Mouse (Mus musculus): ENCODE results near the gene Inhbc. TPM values are rescaled to one million over a fixed set of nuclear protein-coding genes. Genes with fewer than 3 reads are reported as not detected.
A peak's percentile ranks its signal among the peaks of the same experiment; 100 is the strongest.

The Inhbc gene
- total RNA-seq, 2 experiments from 2014 or later, result not detected

DNA sequence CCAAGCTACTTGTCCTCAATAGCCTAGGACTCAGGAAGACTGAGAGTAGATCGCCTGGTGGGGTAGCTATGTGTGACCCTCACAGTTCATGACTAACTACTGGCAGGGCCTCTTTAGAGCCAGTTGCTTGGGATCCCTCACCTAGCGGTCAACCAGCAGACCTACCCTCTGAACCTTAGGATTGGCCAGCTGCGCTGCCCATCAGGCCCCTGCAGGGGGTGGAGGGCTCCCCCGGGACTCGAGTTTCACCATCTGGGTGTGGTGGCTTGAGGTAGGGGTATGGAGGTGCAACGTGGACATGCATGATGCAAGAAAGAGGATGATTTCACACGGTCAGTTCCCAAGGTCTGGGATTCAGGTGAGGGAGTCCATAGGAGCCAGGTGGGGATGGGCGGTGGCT lies 18.5 kb downstream of the Inhbc start:
- DNase-seq, result no peak

DNA sequence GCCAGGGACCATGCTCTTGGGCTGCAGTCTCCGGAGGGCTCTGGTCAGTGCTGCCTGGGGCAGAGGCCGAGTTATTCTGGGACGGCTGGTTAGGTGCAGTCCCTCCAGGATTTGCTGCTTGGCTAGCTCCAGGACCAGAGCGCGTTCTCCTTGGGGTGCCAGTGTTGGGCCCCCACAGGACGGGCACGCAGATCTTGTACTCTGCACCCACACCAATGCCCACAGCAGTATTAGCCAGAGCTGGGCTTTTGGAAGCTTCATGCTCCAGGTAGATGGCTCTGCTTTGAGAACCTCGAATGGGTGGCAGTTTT lies 19.0 kb downstream of the Inhbc start:
- no peak for DNase-seq

DNA sequence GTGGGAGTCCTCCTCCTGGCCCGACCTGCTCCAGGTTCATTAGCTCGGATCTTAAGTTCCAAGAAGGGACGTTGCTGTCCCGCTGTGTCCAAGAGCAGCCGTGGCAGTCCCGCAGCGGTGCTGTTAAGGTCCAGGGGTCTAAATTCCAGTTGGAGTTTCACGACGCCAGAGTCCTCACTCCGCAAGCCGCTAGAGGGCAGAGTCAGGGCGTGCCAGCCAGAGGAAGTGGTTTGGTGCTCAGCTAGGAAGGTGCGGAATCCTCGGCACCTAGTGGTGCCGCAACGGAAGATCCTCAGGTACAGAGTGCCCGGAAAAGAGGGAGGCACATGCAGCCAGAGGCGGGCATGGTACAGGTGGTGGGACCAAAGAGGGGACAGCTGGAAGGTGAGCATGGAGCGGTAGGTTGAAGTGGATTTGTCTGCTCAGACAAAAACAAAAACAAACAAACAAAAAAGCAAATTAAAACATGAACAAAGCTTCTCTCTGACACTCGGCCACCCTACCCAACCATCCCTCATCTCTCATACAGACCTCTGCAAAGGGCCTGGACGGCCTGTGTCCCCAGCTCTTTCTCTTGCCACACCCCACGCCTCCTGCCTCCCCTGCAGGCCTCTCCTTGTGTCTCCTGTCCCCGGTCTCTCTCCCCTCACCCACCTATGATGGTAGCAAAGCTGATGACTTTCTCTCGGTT lies 19.5 kb downstream of the Inhbc start:
- DNase-seq, result peak; percentile 48

DNA sequence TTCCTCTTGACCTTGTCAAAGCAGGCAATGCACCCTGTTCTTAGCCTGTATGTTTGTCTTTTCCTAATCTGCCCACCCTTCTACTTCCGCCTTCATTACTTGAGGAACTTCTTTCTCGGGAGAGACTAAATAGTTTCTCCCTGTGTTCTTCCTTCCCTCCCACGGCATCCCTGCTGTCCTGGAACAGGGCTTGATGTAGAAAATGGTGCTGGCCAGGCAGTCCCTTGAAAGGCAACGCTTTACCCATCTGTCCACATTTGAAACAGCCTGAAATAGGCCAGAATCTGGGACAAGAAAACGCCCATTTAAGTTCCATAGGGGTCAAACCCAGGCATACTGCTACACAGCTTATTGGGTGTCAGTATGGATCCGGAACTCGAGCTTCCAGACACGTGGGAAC lies 20.4 kb downstream of the Inhbc start:
- no peak for DNase-seq

DNA sequence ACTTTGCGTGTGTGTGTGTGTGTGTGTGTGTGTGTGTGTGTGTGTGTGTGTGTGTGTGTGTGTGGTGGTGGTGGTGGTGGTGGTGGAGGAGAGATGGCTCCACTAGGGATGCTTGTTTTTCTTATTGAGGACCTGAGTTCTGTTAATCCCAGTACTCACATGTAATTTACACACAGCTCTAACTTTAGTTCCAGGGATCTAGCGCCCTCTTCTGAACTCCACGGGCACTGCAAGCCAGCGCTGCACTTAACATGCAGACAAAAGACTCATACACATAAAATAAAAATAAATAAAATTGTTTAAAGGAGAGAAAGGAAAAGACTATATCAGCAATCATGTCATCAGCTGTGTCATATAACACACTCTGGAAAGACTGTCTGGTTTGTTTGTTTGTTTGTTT lies 21.3 kb downstream of the Inhbc start:
- DNase-seq, result no peak

DNA sequence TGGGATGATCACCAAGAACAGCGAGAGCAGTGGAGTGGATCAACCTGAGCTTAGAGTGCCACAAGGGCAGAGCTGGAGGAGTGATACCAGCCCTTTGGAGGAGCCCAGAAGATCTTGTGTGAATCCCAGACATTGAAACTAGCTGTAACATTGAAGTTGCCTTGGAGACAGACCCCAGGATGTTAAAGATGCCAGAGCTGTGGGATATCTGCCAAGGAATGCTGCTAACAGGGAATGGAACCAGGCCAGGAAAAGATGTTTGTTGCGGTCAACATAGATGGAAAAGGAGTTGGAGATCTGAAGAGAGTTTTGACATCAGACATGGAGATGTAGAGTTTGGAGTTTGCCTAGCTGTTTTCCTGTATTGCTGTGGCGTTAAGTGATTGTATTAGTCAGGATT lies 24.1 kb downstream of the Inhbc start:
- DNase-seq, result no peak

DNA sequence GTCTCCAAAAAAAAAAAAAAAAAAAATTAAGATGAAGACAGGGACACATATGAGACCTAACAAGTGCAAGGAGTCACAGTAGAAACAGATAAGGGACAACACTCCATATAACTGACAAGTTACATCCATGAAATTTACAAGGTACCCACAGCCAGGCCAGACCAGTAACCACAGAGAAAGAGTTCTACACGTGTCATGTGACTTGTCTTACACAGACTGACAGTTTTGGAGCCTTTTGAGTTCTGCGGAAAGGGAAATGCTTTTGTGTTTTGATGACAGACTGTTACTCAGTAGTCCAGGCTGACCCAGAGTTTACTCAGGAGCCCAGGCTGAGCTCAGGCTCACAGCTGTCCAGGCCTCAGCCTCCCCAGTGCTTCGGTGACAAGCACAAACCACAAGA lies 27.2 kb downstream of the Inhbc start:
- no peak for DNase-seq

DNA sequence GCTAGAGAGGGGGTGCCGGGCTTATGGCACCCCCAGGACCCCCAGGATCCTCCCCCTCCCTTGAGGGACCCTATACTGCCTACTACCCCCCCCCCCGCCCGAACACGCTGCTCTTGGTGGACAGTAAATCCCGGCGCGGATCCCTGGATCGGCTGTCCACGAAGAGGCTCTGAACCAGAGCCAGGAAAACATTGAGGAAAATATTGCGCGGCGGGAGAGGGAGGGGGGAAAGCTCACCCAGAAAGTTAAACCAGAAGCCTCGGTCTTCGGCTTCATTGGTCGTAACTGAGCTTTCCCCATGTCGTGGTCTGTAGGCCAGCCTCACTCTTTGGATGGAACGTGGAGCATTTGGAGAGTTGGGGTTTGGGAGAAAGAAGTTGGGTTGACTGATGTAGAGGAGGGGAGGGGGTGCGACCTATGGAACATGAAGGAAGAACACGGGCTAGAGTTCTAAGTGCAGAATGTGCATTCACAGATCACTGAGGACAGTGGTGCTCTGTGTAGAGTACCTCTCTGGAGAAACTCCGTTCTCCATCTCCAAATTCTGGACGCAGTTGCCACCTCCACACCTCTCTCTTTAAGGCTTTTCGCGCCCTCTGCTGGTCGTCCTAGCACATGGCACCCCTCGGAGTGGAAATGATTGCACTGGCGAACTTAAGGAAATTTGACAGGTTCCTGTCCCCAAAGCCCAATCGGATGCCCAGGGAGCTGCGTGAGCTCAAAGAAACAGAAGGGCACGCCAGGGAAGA lies 28.2 kb downstream of the Inhbc start, which contains the start of gene Gli1:
Gli1 (minus strand) TSS at position 84 of the 749 bp plus-strand sequence.
- DNase-seq, result peak; percentile 73

DNA sequence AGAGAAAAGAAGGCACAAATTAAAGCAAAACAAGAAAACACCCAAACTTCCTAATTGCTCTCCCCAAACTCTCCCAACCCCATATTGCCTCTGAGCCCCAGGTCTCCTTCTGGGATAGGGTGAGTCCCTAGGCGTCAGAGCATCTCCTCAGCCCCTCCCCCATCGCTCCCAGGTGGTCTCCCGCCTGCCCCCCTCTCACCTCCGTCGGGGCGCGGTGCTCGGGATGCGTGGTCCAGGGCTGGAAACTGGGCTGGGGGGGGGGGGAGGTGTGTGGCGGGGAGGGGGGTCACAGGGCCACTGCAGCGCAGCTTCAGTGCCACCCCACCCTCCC lies 28.9 kb downstream of the Inhbc start:
- DNase-seq, result no peak

DNA sequence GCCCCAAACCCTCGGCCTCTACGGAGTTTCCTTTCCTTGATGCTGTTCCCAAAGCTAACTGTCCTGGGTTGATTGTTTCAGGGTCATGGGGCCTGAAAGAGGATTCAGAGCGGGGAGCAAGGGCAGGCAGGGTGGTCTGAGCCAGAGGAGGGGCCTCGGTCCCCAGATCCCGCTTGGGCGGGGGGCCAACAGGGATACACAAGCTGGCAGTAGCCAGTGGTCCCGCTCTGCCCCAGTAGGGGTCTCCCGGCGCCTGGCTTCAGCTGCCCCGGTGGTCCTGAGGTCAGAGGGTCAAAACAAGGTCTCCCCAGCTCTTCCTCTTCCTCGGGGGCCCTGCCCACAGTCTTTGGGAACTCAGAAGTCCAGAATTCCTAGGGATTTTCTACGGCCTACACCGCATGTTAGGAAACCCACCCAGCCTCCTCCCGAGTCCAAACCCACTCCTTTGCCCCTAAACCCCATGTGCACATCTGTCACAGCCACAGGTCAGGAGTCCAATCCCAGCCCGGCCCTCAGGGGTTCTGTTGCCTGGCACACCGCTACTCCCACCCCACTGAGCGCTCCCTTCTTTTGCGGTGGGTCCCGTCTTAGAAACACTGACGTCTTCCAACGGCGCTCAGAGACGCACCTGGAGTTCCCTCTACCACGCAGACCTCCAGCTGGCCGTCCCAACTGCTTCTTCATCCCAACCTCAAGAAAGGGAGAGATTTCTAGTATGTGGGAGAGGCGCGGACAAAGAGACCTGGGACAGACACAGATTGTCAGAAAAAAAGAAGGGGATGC lies 29.5 kb downstream of the Inhbc start:
- no peak for DNase-seq

DNA sequence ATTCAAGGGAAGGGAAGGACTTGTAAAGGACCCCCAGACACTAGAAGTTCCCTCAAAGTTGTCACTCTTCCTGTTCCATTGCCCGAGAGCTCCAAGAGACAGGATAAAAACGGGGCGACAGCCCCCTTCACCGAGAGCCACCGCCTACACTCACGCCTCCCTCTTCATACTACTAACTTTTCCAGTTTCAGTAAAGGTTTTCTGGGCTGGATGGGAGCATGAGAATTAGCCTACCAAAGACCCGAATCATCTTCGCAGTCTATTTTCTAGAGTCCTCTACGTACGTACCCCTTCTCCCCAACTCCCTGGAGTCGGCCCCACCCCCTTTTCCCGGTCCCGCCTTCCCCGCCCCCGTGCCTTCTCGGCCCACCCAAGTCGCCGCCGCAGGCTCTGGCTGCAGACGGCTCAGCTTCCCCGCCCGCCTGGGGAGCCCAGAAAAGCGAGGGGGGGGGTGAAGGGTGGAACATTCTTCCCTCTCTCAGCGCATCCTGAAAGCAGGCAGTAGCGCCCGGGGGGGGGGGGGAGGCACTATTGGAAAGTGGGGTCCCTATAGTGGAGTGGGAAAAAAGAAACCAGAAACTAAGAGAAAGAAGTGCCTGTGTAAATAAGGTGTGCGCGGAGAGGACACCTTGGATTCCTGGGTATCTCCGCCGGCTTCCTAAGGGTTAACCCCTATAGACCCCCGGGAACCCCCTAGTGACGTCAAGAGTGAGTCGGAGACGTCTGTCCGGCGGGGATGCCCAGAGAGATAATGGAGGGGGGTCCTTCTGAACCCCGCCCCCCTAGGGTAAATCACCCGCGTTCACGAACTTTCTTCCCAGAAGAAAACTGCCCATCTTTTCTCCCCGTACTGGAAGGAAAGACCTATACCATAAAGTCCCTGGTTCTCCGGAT lies 30.3 kb downstream of the Inhbc start:
- DNase-seq, result peak; percentile 73

DNA sequence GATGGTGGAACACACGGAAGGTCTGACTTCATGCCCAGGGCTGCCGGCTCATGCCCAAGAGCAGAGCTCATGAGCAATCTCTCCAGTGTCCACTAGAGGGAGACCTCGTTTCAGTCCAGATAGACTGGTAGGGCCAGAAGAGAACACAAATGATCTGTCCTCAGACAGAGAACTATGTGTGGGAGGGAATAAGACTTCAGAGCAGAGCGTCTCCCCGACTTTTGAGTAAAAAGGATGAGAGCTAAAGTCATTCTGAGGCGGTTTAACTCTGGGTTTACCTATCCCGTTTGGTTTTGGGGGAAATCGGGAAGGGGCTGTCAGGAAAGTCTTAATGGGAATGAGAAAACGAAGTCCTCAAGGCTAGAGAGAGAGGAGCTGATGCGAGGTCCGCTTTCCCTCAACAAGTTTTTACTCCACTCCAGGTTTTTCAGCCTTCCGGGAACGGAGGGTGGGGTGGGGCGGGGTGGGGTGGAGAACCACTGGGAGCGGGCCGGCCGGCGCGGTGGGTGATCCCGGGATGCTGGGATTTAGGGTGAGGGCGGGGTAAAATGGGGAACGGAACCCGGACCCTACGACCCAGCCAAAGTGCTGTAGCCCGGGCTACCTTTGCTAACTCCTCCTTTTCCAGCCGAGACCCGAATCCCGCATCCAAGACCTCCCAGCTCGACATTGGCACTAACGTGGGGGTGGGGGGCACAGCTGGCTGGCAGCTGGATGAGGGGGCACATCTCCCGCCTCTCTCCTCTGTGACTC lies 31.1 kb downstream of the Inhbc start:
- DNase-seq, result peak; percentile 76

DNA sequence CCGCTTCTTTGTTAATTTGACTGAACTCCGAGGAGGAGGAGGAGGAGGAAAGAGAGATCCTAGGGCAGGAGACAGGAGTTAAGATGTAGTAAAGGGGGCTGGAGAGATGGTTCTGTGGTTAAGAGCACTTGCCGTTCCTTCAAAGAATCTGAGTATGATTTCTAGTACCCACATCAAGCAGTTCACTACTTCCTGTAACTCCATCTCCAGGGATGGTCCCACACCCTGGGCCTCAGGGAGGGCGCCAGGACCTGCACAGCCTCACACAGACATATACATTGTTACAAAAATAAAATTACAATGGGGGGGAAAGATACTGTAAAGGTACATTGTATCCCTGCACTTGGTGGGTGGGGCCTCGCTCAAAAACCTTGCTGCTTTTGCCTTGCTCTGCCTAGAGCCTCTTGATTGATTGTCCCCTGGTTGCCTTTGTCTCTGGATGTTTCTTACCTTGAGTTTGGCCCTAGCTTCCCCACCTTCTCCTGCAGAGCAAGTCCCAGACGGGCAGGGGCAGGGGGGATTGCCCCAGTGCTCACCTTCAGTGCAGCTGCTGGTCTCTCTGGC lies 32.6 kb downstream of the Inhbc start:
- DNase-seq, result no peak

DNA sequence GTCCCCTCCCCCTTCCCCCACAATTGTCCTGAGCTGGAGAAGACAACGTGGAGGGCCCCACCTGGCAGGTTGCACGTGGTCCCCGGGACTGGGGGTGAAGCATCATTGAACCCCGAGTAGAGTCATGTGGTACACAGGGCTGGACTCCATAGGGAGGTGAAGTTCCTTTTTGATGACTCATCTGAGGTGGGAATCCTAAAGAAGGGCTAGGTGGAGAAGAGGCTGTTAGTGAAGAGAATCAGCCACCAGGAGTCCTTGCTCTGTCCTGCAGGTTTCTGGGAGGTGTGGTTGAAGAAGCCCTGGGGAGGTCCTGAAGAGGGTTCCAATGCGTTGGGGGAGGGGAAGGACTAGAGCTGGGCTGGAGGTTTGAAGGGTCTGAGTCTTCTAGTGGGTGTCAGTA lies 33.3 kb downstream of the Inhbc start:
- no peak for DNase-seq

DNA sequence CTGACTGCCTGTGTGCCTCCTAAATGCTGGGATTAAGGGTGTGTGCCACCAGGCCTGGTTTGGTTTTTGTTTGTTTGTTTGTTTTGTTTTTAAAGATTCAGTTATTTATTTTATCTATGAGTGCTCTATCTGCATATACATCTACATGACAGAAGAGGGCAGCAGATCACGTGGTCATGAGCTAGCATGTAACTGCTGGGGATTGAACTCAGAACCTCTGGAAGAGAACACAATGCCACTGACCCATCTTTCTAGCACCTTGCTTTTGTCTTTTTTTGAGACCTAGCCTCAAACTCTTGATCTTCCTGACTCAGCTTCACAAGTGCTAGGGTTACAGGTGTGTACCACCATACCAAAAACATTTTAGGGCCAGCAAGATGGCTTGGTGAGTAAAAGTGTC lies 35.0 kb downstream of the Inhbc start:
- no peak for DNase-seq

DNA sequence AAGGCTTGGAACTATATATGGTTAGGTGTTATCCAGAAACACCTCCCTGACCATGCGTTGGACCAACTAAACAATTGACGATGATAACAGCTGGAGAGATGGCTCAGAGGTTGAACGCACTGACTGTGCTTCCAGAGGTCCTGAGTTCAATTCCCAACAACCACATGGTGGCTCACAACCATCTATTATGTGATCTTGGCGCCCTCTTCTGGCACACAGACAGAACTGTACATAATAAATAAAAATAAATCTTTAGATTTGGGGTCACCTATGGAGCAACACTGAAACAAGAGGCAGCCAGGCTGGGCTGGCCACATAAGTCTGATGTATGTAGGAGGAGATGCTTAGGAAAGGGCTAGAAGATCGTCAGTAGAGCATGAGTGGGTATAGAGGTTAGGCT lies 37.1 kb downstream of the Inhbc start:
- no peak for DNase-seq

DNA sequence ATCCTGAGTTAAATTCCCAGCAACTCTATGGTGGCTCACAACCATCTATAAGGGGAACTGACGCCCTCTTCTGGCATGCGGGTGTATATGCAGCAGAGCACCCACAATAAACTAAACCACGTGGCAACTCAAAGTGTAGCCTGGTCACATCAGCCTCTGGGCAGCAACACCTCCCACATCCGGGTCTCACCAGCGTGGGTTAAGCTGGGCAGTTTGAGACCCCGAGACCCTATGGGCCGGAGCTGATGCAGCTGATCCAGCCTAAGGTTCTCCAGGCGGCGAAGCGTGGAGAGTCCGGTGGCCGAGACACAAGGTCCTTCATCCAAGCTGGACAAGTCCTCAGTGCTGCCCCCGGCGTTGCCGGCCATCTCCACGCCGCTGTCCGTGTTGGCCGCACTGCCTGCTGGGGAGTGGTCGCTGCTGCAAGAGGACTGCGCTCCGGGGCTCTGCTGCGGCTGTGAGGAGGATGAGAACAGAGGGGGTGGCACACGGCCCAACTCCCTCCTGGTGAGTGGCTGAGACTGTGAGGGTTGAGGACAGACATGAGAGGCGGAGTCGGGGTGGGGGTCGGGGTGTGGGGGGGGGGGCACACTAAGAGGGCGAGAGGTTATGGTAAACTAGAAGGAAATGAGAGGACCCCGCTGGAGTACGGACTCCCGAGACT lies 37.9 kb downstream of the Inhbc start:
- DNase-seq, result no peak

DNA sequence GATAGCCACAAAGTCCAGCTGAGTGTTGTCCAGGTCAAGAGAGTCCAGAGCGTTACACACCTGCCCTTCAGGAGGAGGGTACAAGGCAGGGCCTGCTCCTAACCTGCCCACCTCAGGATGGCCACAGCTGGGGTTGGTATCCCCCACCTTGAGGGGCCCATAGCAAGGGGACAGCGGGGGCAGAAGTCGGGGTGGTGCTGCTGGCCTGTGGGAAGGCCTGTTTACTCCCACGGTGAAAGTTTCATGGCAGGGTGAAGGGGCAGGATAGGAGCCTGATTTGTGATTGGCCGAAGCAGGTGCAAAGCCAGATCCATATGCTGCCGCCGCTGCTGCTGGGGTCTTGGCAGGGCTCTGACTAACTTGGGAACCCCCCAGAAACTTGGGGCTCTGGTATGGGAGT lies 40.0 kb downstream of the Inhbc start:
- DNase-seq, result no peak

DNA sequence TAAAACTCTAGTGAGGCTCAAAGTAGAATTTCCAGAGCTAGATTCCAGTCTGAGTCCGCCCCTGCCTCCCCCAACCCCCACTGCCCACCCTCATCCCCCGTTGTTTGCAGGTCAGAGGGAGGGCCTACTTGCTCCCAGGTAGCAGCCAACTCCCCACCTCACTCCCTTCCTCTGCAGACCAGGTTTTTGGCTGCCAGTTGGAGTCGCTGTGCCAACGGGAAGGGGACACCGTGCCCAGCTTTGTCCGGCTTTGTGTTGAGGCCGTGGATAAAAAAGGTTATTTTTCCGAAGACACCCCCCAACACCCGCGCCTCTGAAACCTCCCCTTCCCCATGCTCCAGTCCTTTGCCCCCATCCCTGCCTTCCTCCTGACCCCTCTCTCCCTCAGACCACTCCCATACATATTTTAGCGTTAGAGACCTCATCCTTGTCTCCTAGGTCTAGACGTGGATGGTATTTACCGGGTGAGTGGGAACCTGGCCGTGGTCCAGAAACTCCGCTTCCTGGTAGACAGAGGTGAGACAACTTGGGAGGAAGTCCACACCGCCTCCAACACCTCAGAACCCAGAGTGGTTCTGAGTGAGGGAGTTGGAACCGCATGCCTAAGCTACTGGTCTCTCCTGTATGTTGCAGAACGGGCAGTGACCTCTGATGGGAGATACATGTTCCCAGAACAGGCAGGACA lies 42.6 kb downstream of the Inhbc start:
- DNase-seq, result no peak

DNA sequence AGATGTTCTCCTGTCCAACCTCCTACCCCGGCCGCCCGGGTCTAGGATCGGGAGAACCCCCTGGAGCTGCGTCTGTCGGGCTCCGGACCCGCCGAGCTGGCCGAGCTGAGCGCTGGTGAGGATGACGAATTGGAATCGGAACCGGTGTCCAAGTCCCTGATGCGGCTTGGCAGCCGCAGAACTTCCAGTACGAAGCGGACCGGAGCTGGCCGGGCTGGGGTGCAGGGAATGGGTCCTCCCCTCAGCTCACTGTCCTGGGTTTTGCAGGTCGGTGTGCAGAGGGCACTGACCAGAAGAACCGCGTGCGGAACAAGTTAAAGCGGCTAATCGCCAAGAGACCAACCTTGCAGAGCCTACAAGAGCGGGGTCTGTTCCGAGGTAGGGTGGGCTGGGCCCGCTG lies 43.4 kb downstream of the Inhbc start:
- peak; percentile 45 for DNase-seq
